Mouse (Mus musculus) central nervous system, embryonic 14 days (tissue): ENCODE measurements around the gene Npepl1. TPM values are rescaled to one million over a fixed set of nuclear protein-coding genes. Genes with fewer than 3 reads are reported as not detected.

Source experiments
- polyA plus RNA-seq: library from polyadenylated mRNA; depleted of rRNA; stranded (reverse); fragments of >200 nt; gene quantifications from 2 replicates; pipeline ENCODE4 v1.2.3, GENCODE M21; 2012; rRNA removed

Npepl1 gene
- polyA plus RNA-seq: 41.7 and 52.3 TPM in 2 replicates

DNA sequence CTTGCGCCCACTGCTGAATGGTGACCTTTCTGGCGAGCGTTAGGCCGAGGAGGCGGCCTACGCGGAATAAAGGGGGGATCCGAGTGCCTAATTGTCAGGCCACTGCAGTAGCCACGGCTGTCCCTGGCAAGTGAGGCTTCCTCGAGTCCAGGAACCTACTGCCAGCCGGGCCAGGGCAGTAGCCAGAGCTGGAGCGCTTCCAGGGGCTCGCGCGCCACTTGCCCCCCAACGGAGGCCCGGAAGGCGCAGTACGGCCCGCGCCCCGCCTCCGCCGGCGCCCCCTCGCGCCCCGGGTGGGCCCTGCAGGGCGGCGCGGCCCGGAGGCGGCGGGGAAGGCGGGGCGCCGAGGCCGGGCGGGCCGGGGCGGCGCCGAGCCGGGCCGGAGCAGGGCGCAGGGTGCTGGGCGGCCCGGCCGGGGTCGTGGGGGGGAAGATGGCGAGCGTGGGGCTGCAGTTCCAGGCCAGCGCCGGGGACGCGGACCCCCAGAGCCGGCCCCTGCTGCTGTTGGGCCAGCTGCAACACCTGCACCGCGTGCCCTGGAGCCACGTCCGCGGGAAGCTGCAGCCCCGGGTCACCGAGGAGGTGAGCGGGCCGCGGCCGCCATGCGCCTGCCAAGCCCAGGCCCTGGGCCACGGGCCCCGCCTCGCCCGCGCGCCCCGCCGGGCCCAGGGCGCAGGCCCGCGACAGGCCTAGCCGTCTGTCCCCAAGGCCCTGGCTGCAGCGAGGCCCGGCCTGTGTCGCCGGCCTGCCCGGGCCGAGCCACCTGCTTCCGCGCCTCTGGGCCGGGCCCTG is at the start of gene Npepl1:
Gene Npepl1, plus strand, starts transcription at position 359 of the 792 bp plus-strand sequence.

DNA sequence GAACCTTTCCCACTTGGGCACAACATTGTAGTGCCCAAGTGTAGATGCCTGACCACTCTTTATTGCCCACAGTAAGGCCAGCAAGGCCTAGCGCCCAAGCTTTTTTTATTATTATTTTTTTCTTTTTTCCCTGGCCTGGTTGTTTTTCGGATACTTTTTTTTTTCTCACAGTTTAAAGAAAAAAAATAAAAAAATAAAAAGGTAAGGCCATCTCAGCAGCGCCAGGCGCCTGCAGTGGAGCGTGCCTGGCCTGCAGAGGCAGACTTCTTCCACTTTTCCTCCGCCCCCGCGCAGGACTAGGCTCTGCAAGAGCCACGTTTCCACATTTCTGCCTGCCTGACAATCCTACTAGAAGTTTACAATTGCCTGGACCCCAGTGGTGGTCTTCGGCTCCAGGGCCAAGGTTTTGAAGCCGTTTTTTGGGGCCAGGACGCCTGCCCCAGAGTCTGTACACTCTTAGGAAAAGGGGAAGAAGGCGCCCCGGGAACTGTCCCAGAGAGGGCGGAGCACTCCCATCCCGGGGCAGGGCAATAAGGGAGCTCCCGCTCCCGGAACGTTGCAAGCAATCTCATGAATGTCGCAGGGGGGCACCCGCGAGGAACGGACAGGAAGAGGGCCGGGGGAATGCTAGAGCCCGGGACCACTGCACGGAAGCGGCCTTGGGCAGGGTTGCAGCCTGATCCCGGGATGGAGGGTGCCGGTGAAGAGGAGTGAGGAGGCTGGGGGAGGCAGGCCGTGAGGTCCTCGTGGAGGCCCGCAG is 34.3 kb upstream of the Npepl1 start, which contains the start of gene Stx16:
Gene Stx16, plus strand, starts transcription at position 636 of the 760 bp plus-strand sequence.

Other genes starting within 250 kb of the Npepl1 start
- 62.8 and 63.9 TPM in 2 replicates for gene Stx16, start 34.0 kb upstream of the Npepl1 start, polyA plus RNA-seq
- 1,719 and 2,092 TPM in 2 replicates for gene Gnas, start 174.0 kb downstream of the Npepl1 start, polyA plus RNA-seq
- gene Gm20721, start 236.4 kb downstream of the Npepl1 start, polyA plus RNA-seq: 1.2 and 2.6 TPM in 2 replicates